Mouse (Mus musculus) hindbrain, postnatal 0 days (tissue): Measurements from ENCODE around the gene Gm20825. TPM values are rescaled to one million over a fixed set of nuclear protein-coding genes. Genes with fewer than 3 reads are reported as not detected.
"Not testable (repeated sequence)": the region's sequence is repeated elsewhere in the genome, so short reads cannot be mapped to it uniquely, and the experiment has no call there.

Experiments
- ATAC-seq: fragments of 200-750 bp; cut with Nextera tagmentation; 2 replicates; pipeline ENCODE4 v1.8.0; 2017; ENCODE audit warnings: mild to moderate bottlenecking, moderate TSS enrichment, moderate library complexity
- DNase-seq: peaks from one replicate; pipeline ENCODE4 v3.0.0-alpha.2; 2015; ENCODE audit warnings: low spot score
- H3K27ac ChIP-seq: fragments of 300-500 bp; sonication (generic); 2 replicates; pipeline ENCODE4 v1.5.1; 2014; ENCODE audit warnings: mild to moderate bottlenecking
- H3K27me3 ChIP-seq: fragments of 300-500 bp; sonication (generic); 2 replicates; pipeline ENCODE4 v1.6.1; 2014; ENCODE audit warnings: low read length, mixed read lengths; ENCODE audit not compliant: insufficient read depth
- H3K36me3 ChIP-seq: fragments of 300-500 bp; sonication (generic); 2 replicates; pipeline ENCODE4 v1.6.1; 2014; ENCODE audit warnings: low read length, mixed read lengths; ENCODE audit not compliant: insufficient read depth
- H3K4me1 ChIP-seq: fragments of 300-500 bp; sonication (generic); 2 replicates; pipeline ENCODE4 v1.6.1; 2014; ENCODE audit warnings: antibody characterized with exemption, low read length, mixed read lengths; ENCODE audit not compliant: insufficient read depth
- H3K4me2 ChIP-seq: fragments of 300-500 bp; sonication (generic); 2 replicates; pipeline ENCODE4 v1.6.1; 2014; ENCODE audit warnings: low read depth, mild to moderate bottlenecking, low read length, moderate library complexity, mixed read lengths
- H3K4me3 ChIP-seq: fragments of 300-500 bp; sonication (generic); 2 replicates; pipeline ENCODE4 v1.5.1; 2014; ENCODE audit warnings: low read length
- H3K9ac ChIP-seq: fragments of 300-500 bp; sonication (generic); replicated peaks from 2 replicates; pipeline ENCODE4 v1.6.1; 2014; ENCODE audit warnings: mild to moderate bottlenecking, low read length, moderate library complexity, mixed read lengths
- H3K9me3 ChIP-seq: fragments of 300-500 bp; sonication (generic); 2 replicates; pipeline ENCODE4 v1.6.1; 2016; ENCODE audit warnings: low read length, mixed read lengths
- WGBS: fragments of 180-500 bp; shearing (Covaris S2); extraction: QIAGEN DNeasy Blood & Tissue Kit; methylation state at CpG from one replicate; pipeline ENCODE4 v1.1.7; 2014; 5-methylcytosine and 5-hydroxymethylcytosine counted together
- polyA plus RNA-seq: library from polyadenylated mRNA; unstranded; fragments of >200 nt; fragmentation: Nextera tagmentation; extraction: Ambion mirVana; gene quantifications from 2 replicates; pipeline ENCODE4 v1.2.1, GENCODE M21; 2015
- total RNA-seq: library from RNA; depleted of rRNA; stranded (reverse); fragments of >200 nt; gene quantifications from 2 replicates; pipeline ENCODE4 v1.2.3, GENCODE M21; 2014; rRNA removed

Gm20825 gene
- total RNA-seq (not detected in 2 replicates), polyA plus RNA-seq (not detected in 2 replicates)

GRCm38 (mm10) chrY:8071407-8071806, at the start of gene Gm20825:
Gene Gm20825, minus strand, starts transcription at chrY:8071507.
- not testable (repeated sequence) for H3K27me3 ChIP-seq, H3K4me3 ChIP-seq, DNase-seq, H3K4me1 ChIP-seq, H3K4me2 ChIP-seq, H3K9me3 ChIP-seq, H3K36me3 ChIP-seq, H3K9ac ChIP-seq, ATAC-seq, H3K27ac ChIP-seq
- no CpG with 5 or more reads among the region's 4 CpGs for WGBS

Other genes starting within 250 kb of the Gm20825 start
- gene Gm29049, start 74.3 kb downstream of the Gm20825 start, total RNA-seq, result not detected in 2 replicates
- gene Gm29049, start 74.3 kb downstream of the Gm20825 start, polyA plus RNA-seq, result not detected in 2 replicates
- gene Gm20824, start 186.4 kb upstream of the Gm20825 start, total RNA-seq, result not detected in 2 replicates
- gene Gm20824, start 186.4 kb upstream of the Gm20825 start, polyA plus RNA-seq, result not detected in 2 replicates